Mouse (Mus musculus) fibroblast of lung, adult 2 months (primary cell): ENCODE data around the gene Crat.
A peak's percentile ranks its signal among the peaks of the same experiment; 100 is the strongest.

Experiments used
- DNase-seq: peaks from one replicate; pipeline ENCODE4 v3.0.0-alpha.2; 2011; ENCODE audit warnings: low read depth

Crat gene

DNA sequence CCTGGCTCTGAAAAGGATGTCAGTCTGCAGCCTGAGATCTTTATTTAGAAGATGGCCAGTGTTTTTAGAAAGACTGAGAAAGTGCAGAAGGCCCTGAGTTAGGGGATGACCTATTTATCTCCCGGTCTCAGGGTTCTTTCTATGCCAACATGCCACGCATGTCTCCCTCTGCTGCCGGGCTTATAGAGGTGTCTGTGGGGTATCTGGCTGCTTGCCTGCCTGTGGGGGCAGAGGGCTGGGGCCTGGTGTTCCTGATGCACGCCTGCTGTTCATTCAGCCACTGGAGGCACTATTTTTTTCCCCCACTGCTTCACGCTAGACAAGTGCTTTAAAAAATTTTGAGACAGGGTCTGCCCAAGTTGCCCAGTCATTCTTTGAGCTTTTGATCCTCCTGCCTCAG, 49.4 kb downstream of the Crat start:
- DNase-seq: no peak

DNA sequence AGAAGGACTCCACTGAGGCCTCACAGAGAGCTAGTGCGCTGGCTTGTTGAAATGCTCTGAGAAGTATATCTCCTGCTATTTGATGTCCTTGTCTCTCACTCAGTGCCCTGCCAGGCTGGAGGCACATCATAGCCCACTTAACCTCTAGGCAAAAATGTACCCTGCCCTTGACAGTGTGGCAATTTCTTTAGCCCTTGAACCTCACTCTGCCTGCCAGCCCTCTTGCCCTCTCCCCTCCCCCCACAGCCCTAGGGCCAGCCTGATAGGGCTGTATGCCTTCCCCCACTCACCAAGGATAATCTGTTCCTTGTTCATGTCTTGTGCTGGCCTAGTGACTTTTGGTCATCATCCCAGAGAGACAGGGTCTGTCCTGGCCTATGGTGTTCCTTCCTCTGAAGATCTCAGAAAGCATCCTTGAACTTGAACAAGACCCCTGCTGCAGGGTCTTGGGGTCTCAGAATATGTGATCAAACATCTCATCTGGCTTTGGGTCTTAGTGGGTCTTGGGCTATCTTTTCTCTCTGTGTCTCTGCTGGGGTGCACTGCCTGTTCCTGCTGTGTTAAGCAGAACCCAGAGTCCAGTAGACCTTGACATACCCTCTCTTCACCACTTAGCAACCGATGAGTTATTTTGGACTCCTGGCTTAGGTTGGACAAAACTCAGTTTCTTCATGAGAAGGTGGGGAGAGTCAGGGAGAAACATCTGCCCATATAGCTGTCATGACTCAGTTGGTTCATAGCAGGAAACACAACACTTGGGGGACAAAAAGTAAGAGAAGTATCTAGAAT, 50.1 kb downstream of the Crat start:
- DNase-seq: no peak

DNA sequence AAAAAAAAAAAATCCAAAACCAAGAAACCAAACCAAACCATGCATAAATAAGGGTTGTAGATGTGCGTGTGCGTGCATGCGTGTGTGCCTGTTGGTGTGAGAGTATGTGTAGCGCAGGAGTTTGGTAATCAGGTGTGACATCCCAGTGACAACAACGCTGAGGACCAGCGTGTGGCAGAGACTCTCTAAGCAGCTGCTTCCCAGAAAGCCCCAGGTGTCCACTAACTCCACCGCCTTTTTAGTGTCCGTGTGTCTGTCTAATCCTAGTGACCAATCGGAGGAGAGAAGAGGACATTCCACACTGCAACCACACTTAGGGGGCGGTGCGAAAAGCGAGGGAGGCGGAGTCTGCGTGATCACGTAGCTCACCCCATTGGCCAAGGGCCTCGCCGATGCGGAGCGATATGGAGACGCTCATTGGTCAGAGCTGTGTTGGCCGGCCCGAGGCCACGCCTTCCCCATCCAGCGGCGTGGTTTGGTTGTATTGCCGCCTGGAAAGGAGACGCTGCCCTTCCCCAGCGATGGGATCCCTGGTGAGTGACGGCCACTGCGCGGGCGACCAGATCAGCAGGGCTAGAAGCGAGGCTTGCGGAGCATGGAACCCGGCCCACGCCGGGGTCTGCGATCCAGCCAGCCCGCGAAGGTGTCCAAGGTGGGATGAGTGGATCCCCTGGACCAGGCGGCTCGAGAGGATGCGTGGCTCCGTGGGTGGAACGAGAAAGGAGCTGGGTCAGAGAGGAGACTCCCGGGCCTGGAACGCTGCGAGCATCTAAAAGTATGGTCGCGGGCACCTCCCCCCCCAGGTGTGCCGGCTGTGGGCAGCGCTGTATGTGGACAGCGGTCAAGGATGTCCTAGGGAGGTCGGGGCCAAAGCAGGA, 51.6 kb downstream of the Crat start, which contains the start of gene Miga2:
Gene Miga2, plus strand, starts transcription at position 461 of the 878 bp plus-strand sequence.
- peak; percentile 99 for DNase-seq

DNA sequence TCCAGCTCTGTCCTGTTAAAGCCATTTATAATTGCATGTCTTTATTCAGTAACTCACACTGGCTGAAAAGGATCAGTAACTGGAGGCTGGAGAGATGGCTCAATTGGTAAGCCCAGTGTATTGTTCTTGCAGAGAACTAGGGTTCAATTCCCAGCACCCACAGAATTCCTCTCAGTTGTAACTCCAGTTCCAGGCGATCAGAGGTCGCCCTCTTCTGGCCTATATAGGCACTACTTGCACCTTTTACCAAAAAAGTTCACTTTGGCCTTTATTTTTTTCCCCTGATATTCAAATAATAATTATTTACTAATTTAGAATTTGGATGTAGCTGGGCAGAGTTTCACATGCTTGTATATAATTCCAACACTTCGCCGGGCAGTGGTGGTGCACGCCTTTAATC, 52.7 kb downstream of the Crat start:
- DNase-seq: no peak

DNA sequence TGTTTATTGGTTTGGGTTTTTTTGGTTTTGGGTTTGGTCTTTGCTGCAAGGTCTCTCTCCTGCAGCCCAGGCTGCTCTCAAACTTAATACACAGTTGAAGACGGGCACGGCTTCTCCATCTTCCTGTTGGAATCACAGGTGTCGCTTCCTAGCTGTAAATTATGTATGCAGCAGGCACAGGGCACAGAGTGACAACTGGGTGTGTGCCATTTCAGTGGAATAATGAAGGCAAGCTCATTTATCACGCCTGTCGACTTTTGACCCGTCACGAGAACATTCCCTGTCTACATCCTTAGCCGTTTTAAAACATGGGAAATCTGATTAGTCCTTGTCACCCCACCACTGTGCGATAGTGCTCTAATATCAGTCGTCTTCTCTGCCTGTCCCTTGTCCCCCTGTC, 55.0 kb downstream of the Crat start:
- DNase-seq: no peak

DNA sequence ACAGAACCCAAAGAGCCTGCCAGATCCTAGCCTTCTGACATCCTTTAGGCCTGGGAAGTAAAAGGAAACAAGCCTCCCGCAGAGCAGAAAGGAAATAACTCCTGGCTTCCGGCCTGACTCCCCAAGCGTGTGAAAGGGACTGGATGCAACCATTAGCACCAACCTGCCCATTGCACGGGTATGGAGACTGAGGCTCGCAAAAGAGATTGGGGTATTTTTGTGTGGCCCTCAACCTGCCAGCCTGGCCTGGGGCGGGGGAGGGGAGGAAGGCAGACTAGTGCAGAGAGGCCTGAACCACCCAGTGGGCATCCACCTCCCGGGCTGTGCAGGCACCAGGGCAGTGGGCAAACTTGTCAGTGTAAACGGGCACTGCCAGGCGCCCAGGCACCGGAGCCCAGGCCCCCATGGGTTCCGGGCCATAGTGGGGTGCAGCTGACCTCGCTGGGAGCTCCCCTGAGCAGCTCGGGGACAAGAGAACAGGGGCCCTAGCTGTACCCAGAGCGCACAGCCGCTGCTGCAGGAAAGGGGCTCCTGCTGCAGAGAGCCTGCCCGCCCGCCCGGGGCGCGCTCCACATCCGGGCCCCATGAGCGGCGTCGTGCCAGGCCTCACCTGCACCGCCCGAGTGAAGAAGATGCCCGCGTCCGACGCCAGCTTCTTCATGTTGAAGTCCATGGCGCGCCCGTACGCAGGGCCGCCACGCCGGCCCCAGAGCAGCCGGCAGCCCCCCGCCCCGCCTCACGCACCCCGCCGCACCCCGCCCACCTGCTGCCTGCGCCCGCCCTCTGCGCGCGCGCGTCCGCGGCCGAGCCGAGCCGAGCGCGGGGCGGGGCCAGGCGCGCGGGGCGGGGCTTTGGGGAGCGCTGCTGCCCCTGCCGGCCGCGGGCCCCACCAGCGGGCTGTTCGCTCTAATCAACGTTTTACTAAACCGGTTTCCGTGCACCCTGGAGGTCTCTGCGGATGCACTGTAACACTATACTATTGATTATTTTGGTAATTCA, 56.8 kb downstream of the Crat start, which contains the start of gene Sh3glb2:
Gene Sh3glb2, minus strand, starts transcription at position 805 of the 999 bp plus-strand sequence.
- DNase-seq: peak; percentile 46

DNA sequence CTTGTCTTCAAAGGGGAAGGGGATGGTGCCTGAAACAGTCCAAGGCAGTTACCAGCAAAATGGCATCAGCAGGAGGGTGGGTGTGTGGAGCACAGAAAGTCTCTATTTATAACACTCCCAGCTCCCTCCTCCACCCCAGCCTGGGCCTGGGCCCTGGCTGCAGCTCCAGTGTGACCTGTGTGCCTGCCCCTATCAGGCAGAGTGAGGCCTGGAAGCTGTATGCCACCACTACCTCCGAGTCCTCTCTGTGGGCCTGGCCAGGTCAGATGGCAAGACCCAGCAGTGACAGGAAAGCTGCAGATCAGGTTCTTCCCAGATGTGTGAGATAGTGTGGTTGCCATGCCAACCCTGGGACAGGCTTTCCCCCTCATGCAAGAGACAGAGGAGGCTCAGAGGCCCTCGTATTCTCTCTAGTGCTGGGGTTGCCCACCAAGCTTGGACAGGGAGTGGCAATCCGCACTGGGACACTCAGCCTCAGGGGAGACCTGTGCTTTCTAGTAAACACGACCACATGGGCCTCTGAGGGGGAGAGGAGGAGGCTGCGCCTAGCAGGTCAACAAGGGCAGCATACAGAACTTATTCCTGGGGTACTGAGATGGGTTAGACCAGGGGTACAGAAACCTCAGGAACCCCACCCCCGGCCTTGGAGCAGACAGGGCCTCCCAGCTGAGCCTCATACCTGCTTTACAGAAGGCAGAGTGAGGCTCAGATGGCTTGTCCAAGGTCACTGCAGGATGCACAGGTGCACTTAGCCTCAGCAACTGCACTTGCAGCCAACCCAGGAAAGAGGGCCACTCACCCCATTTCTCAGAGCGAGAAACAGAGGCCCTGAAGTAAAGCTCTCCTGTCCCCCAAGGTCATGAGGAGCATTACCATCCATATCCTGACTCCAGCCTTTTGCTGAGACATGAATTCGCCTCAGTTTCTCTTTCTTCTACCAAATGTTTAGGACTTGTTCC, 57.8 kb downstream of the Crat start:
- DNase-seq: no peak

DNA sequence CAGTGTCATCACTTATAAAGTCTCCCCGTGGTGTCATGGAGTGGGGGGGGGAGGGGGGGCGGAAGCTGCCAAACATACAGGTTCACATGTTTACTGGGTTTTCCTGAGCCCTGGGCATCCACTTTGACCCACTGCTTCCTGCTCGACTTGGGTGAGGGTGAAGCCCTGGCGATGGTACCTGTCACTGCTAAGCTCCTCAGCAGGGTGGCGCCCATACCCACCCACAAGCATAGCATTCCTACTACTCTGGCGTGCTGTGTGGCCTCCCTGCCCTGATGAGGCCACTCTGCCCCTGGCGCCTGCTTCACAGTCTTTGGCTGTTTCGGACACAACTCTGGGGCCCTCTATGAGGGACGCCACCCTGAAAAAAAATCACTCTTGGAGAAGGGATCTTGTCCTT, 58.7 kb downstream of the Crat start:
- no peak for DNase-seq

DNA sequence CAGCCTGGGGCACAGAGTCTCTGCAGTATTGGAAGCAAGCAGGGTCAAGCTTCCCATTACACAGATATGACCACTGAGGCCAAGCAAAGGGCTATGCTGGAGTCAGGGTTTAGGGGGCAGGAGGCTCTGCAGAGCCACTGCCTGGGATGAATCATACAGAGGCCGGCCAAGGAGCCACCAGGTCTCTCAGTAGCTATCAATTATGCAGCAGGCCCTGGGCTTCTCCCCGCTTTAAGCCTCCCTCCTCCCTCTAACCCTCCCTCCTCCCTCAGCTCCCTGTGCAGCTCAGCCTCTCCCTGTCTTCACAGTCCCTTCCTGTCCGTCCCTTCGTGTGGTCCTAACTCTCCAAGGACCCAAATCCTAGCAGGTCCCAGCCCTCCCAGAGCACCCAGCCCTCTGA, 59.3 kb downstream of the Crat start:
- no peak for DNase-seq

DNA sequence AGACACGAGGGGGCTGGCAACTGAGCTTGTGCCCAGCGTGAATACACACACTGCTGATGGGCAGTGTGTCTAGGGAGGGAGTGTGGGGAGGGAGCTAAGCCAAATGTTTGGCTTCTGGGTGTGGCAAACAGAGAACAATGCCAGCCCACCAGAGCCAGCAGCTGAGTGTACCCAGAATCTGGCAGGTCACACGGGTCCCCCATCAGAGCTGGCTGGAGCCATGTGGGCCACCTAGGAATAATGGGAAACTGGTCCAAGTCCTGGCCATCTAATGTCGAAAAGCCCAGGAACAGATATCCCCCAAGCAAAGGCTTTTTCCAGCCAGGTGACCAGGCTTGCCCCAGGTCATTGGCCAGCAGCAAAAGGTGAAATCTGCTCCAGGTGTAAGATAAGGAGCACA, 59.8 kb downstream of the Crat start:
- DNase-seq: no peak

DNA sequence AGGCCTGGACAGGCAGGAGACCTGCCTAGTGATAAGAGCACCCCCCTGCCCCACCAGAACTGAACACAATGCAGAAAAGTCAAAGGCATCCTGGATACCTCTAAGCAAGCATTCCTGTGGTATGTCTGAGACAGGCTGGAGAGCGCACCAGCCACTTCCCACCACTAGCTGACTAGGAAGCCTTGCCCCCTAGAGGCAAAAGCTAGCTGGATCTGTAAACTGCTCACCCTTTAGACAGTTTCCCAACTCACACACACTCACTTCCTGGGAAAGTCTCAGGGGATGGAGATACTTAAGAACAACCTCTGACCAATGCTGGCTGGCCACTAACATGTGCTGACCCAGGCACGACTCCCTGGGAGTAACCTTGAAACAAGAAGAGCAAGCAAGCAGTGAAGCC, 64.5 kb downstream of the Crat start:
- DNase-seq: peak; percentile 82
